Comparison of ENCODE assay signal across 7 mouse cellular contexts in genomic region chr13:67269383-67270065, GRCm38 (mm10). TPM values are rescaled to one million over a fixed set of nuclear protein-coding genes. Genes with fewer than 3 reads are reported as not detected.
A peak's percentile ranks its signal among the peaks of the same experiment; 100 is the strongest.
DNase-seq lines count a peak whose midpoint lies in the region; ATAC-seq and TF ChIP-seq lines count a peak whose summit lies in the region.
"Not testable (repeated sequence)": the region's sequence is repeated elsewhere in the genome, so short reads cannot be mapped to it uniquely, and the experiment has no call there.

No protein-coding gene starts in this region.

- intact Hi-C loops in heart, adult 2 months (cut with DNase I), result loop anchor here (5.0 to 10.0 kb wide), 4 partner anchors 38 to 142 kb away; partner anchors contain the start of genes Zfp457 and Zfp595

- TF ChIP-seq CTCF in heart, adult 2 months (IDR thresholded peaks at IDR 0.05); hindbrain, postnatal 0 days (IDR thresholded peaks at IDR 0.05; ENCODE audit: low read depth); lung, postnatal 0 days (IDR thresholded peaks at IDR 0.05): not testable (repeated sequence)

- H3K27ac ChIP-seq in embryonic facial prominence, embryonic 13.5 days; limb, embryonic 12.5 days; lung, postnatal 0 days (ENCODE audit: low read length); neural tube, embryonic 12.5 days: not testable (repeated sequence)
- H3K27ac ChIP-seq in heart, adult 2 months, result peak overlapping the region; percentile 69
- H3K27ac ChIP-seq in hindbrain, postnatal 0 days, result peak overlapping the region; percentile 69; the same call in 1 of the 2 replicates

- H3K4me3 ChIP-seq in embryonic facial prominence, embryonic 13.5 days, result peak overlapping the region; percentile 80
- H3K4me3 ChIP-seq in heart, adult 2 months, result peak overlapping the region; percentile 82
- peak overlapping the region; percentile 74 for H3K4me3 ChIP-seq in hindbrain, postnatal 0 days (ENCODE audit: low read length)
- H3K4me3 ChIP-seq in limb, embryonic 12.5 days (replicated peaks), result peak overlapping the region; percentile 73
- peak overlapping the region; percentile 82 for H3K4me3 ChIP-seq in lung, postnatal 0 days (ENCODE audit: low read depth, low read length)
- H3K4me3 ChIP-seq in neural tube, embryonic 12.5 days, result peak overlapping the region; percentile 76

- peak; percentile 38 for ATAC-seq in activated CD4-positive, CD25-positive, alpha-beta regulatory T cell, adult 4 months
- not testable (repeated sequence) for ATAC-seq in embryonic facial prominence, embryonic 13.5 days (ENCODE audit: insufficient number of reproducible peaks, insufficient read depth, low FRiP score, low TSS enrichment, low read depth)
- ATAC-seq in hindbrain, postnatal 0 days, result peak; percentile 69; the same call in 1 of the 2 replicates
- ATAC-seq in limb, embryonic 12.5 days (ENCODE audit: insufficient number of reproducible peaks, insufficient read depth, low FRiP score, low TSS enrichment, low read depth), result peak; percentile 66
- ATAC-seq in lung, postnatal 0 days, result peak; percentile 37
- ATAC-seq in neural tube, embryonic 12.5 days (ENCODE audit: low FRiP score, low read depth), result peak; percentile 75

- not testable (repeated sequence) for DNase-seq in heart, adult 2 months; hindbrain, postnatal 0 days (ENCODE audit: low spot score); lung, postnatal 0 days (ENCODE audit: low spot score)

- 49% methylated on average over 9 of the region's 9 CpGs for WGBS in embryonic facial prominence, embryonic 13.5 days
- WGBS in heart, adult 2 months, result 30% methylated on average over 9 of the region's 9 CpGs
- WGBS in hindbrain, postnatal 0 days, result 40% methylated on average over 8 of the region's 9 CpGs
- WGBS in limb, embryonic 12.5 days, result 46% methylated on average over 8 of the region's 9 CpGs
- WGBS in lung, postnatal 0 days, result 35% methylated on average over 8 of the region's 9 CpGs
- WGBS in neural tube, embryonic 12.5 days, result 50% methylated on average over 9 of the region's 9 CpGs

- TF ChIP-seq POLR2A in heart, adult 2 months (IDR thresholded peaks at IDR 0.05; ENCODE audit: insufficient read depth, low read depth, low read length), result not testable (repeated sequence)

- peak overlapping the region; percentile 82 for H3K9ac ChIP-seq in embryonic facial prominence, embryonic 13.5 days
- H3K9ac ChIP-seq in heart, adult 2 months (ENCODE audit: low read depth, low read length), result peak overlapping the region; percentile 13
- H3K9ac ChIP-seq in hindbrain, postnatal 0 days (replicated peaks; ENCODE audit: low read length), result peak overlapping the region; percentile 53
- peak overlapping the region; percentile 71; the same call in 1 of the 2 replicates for H3K9ac ChIP-seq in limb, embryonic 12.5 days (replicated peaks)
- H3K9ac ChIP-seq in lung, postnatal 0 days (replicated peaks; ENCODE audit: low read depth), result peak overlapping the region; percentile 68; the same call in 1 of the 2 replicates
- H3K9ac ChIP-seq in neural tube, embryonic 12.5 days, result peak overlapping the region; percentile 66; the same call in 1 of the 2 replicates

- not testable (repeated sequence) for H3K27me3 ChIP-seq in embryonic facial prominence, embryonic 13.5 days; heart, adult 2 months (ENCODE audit: control insufficient read depth, insufficient read depth, low read length); hindbrain, postnatal 0 days (ENCODE audit: insufficient read depth, low read length); limb, embryonic 12.5 days; lung, postnatal 0 days (replicated peaks; ENCODE audit: insufficient read depth, low read length); neural tube, embryonic 12.5 days (replicated peaks)

- H3K4me2 ChIP-seq in embryonic facial prominence, embryonic 13.5 days, result peak overlapping the region; percentile 76
- peak overlapping the region; percentile 63 for H3K4me2 ChIP-seq in hindbrain, postnatal 0 days (ENCODE audit: low read depth, low read length)
- H3K4me2 ChIP-seq in limb, embryonic 12.5 days, result peak overlapping the region; percentile 71
- H3K4me2 ChIP-seq in lung, postnatal 0 days (replicated peaks; ENCODE audit: low read depth, low read length), result peak overlapping the region; percentile 68
- H3K4me2 ChIP-seq in neural tube, embryonic 12.5 days (replicated peaks), result peak overlapping the region; percentile 73

- H3K9me3 ChIP-seq in embryonic facial prominence, embryonic 13.5 days; hindbrain, postnatal 0 days (ENCODE audit: low read length); lung, postnatal 0 days (ENCODE audit: low read length); neural tube, embryonic 12.5 days: not testable (repeated sequence)
- peaks cover 10% of the 10 kb centered on the region for H3K9me3 ChIP-seq in limb, embryonic 12.5 days

- not testable (repeated sequence) for H3K79me2 ChIP-seq in heart, adult 2 months (replicated peaks; ENCODE audit: control insufficient read depth, insufficient read depth, low read length)

- TF ChIP-seq EP300 in heart, adult 2 months (IDR thresholded peaks at IDR 0.05; ENCODE audit: insufficient read depth, low read depth, low read length); lung, postnatal 0 days (IDR thresholded peaks at IDR 0.05): not testable (repeated sequence)

- not testable (repeated sequence) for H3K36me3 ChIP-seq in embryonic facial prominence, embryonic 13.5 days; heart, adult 2 months (ENCODE audit: control insufficient read depth, insufficient read depth, low read length); hindbrain, postnatal 0 days (ENCODE audit: insufficient read depth, low read length); limb, embryonic 12.5 days; lung, postnatal 0 days (ENCODE audit: insufficient read depth, low read length); neural tube, embryonic 12.5 days

- not testable (repeated sequence) for H3K4me1 ChIP-seq in embryonic facial prominence, embryonic 13.5 days; heart, adult 2 months (ENCODE audit: control insufficient read depth, insufficient read depth, low read length); hindbrain, postnatal 0 days (ENCODE audit: insufficient read depth, low read length); limb, embryonic 12.5 days (replicated peaks); lung, postnatal 0 days (ENCODE audit: insufficient read depth, low read depth, low read length); neural tube, embryonic 12.5 days

RNA-seq across cellular contexts. Expression of gene Zfp458, which starts 8.7 kb away (rescaled TPM):
- 1 to 10 TPM; 2.2 to 2.4 TPM for polyA plus RNA-seq in activated CD4-positive, CD25-positive, alpha-beta regulatory T cell, adult 4 months (2017; shearing (Covaris generic))
- 1.9 and 2.1 TPM in 2 replicates for polyA plus RNA-seq in embryonic facial prominence, embryonic 13.5 days (2015; fragmentation: Nextera tagmentation; extraction: Ambion mirVana)
- 1 to 10 TPM; 1.5 to 2.3 TPM for total RNA-seq in heart, adult 2 months (2021)
- 0.25 and 0.67 TPM in 2 replicates for polyA plus RNA-seq in heart, adult 2 months (2012; rRNA removed)
- 5.2 and 11.1 TPM in 2 replicates for total RNA-seq in hindbrain, postnatal 0 days (2014; rRNA removed)
- polyA plus RNA-seq in hindbrain, postnatal 0 days (2015; fragmentation: Nextera tagmentation; extraction: Ambion mirVana), result 3.2 and 4.3 TPM in 2 replicates
- polyA plus RNA-seq in limb, embryonic 12.5 days (2016; fragmentation: Nextera tagmentation; extraction: Ambion mirVana), result 1.5 and 2.0 TPM in 2 replicates
- 1.00 and 1.1 TPM in 2 replicates for polyA plus RNA-seq in lung, postnatal 0 days (2015; fragmentation: Nextera tagmentation; extraction: Ambion mirVana)
- 3.4 and 3.8 TPM in 2 replicates for polyA plus RNA-seq in neural tube, embryonic 12.5 days (2016; fragmentation: Nextera tagmentation; extraction: Ambion mirVana)

RNA-seq across cellular contexts. Expression of gene Zfp457, which starts 36.8 kb away (rescaled TPM):
- polyA plus RNA-seq in activated CD4-positive, CD25-positive, alpha-beta regulatory T cell, adult 4 months (2017; shearing (Covaris generic)), result 1 to 10 TPM in 1 of 2 experiments, not detected in 1; 1.9 TPM
- polyA plus RNA-seq in embryonic facial prominence, embryonic 13.5 days (2015; fragmentation: Nextera tagmentation; extraction: Ambion mirVana), result 0.41 and 1.1 TPM in 2 replicates
- total RNA-seq in heart, adult 2 months (2021), result 1 to 10 TPM; 2.8 to 3.2 TPM
- 1.0 and 2.6 TPM in 2 replicates for polyA plus RNA-seq in heart, adult 2 months (2012; rRNA removed)
- total RNA-seq in hindbrain, postnatal 0 days (2014; rRNA removed), result 1.6 and 3.7 TPM in 2 replicates
- polyA plus RNA-seq in hindbrain, postnatal 0 days (2015; fragmentation: Nextera tagmentation; extraction: Ambion mirVana), result 0.73 and 0.81 TPM in 2 replicates
- 0.47 and 0.58 TPM in 2 replicates for polyA plus RNA-seq in limb, embryonic 12.5 days (2016; fragmentation: Nextera tagmentation; extraction: Ambion mirVana)
- polyA plus RNA-seq in lung, postnatal 0 days (2015; fragmentation: Nextera tagmentation; extraction: Ambion mirVana), result 0.40 and 0.62 TPM in 2 replicates
- 0.68 and 0.91 TPM in 2 replicates for polyA plus RNA-seq in neural tube, embryonic 12.5 days (2016; fragmentation: Nextera tagmentation; extraction: Ambion mirVana)

Comparison
In these comparisons a context has a peak if more than half of its experiments do, and no peak if none do; other contexts are left out.
1. H3K9ac ChIP-seq: peak in every context shown above with its lines; median percentile 82 in embryonic facial prominence, embryonic 13.5 days; 71 in limb, embryonic 12.5 days; 68 in lung, postnatal 0 days; 66 in neural tube, embryonic 12.5 days; 53 in hindbrain, postnatal 0 days; 13 in heart, adult 2 months.